ENCODE assay signal across 26 mouse cellular contexts in genomic region chr10:120487881-120488280, GRCm38 (mm10).
"Had no signal": no experiment of that assay in that cellular context is flagged by ENCODE, and none has a peak within 500 bp of the region (broad histone marks: within the 10 kb centered on the region; RNA-seq: fewer than 3 reads in every experiment).

No protein-coding gene starts in this region.

- H3K9ac ChIP-seq: heart, embryonic 13.5 days; heart, embryonic 15.5 days; hindbrain, embryonic 13.5 days; hindbrain, embryonic 15.5 days; kidney, embryonic 15.5 days; limb, embryonic 13.5 days; limb, embryonic 15.5 days; liver, embryonic 12.5 days; liver, embryonic 14.5 days had no signal

- H3K36me3 ChIP-seq: heart, embryonic 13.5 days; heart, embryonic 15.5 days; hindbrain, embryonic 13.5 days; hindbrain, embryonic 15.5 days; kidney, embryonic 15.5 days; limb, embryonic 13.5 days; limb, embryonic 15.5 days; liver, embryonic 12.5 days had no signal

- H3K27me3 ChIP-seq: heart, embryonic 13.5 days; heart, embryonic 15.5 days; hindbrain, embryonic 13.5 days; hindbrain, embryonic 15.5 days; kidney, embryonic 15.5 days; limb, embryonic 13.5 days; limb, embryonic 15.5 days; liver, embryonic 12.5 days had no signal

- H3K4me2 ChIP-seq: heart, embryonic 13.5 days; heart, embryonic 15.5 days; hindbrain, embryonic 13.5 days; hindbrain, embryonic 15.5 days; kidney, embryonic 15.5 days; limb, embryonic 13.5 days; limb, embryonic 15.5 days; liver, embryonic 12.5 days had no signal

- ATAC-seq: hindbrain, postnatal 0 days; intestine, embryonic 16.5 days; liver, embryonic 12.5 days had no signal

- DNase-seq: gastrocnemius, postnatal 14 days; gastrocnemius, postnatal 36 days; heart, adult 18-20 months; heart, postnatal 14 days; heart, postnatal 36 days; kidney, adult 11 months; kidney, adult 2 months; kidney, adult 9 months; kidney, postnatal 14 days; kidney, postnatal 36 days; layer of hippocampus, adult 9-11 months; layer of hippocampus, postnatal 36 days; left cerebral cortex, postnatal 4 days had no signal

- H3K27ac ChIP-seq: heart, embryonic 10.5 days; heart, embryonic 13.5 days; heart, embryonic 15.5 days; hindbrain, embryonic 13.5 days; hindbrain, embryonic 15.5 days; hindbrain, postnatal 0 days; kidney, embryonic 15.5 days; kidney, postnatal 0 days; limb, embryonic 13.5 days; limb, embryonic 15.5 days; liver, embryonic 12.5 days; liver, embryonic 14.5 days had no signal

- H3K9me3 ChIP-seq: limb, embryonic 15.5 days; liver, embryonic 12.5 days had no signal

- H3K4me3 ChIP-seq: heart, embryonic 10.5 days; heart, embryonic 13.5 days; heart, embryonic 15.5 days; hindbrain, embryonic 13.5 days; hindbrain, embryonic 15.5 days; kidney, embryonic 15.5 days; limb, embryonic 13.5 days; limb, embryonic 15.5 days; liver, embryonic 12.5 days had no signal

- H3K4me1 ChIP-seq: heart, embryonic 10.5 days; heart, embryonic 13.5 days; heart, embryonic 15.5 days; hindbrain, embryonic 13.5 days; hindbrain, embryonic 15.5 days; liver, embryonic 12.5 days had no signal
